Mouse (Mus musculus) kidney, adult 2 months (tissue): ENCODE data around the gene Sqor. TPM values are rescaled to one million over a fixed set of nuclear protein-coding genes. Genes with fewer than 3 reads are reported as not detected.

ENCODE experiments used
- DNase-seq: peaks from one replicate; pipeline ENCODE4 v3.0.0; 2021
- H3K27ac ChIP-seq: fragments of 200-500 bp; 2 replicates; pipeline ENCODE4 v1.5.1; 2012; ENCODE audit warnings: low read depth, low read length, control low read depth, inconsistent platforms; ENCODE audit not compliant: insufficient read depth
- H3K27me3 ChIP-seq: fragments of 200-500 bp; replicated peaks from 2 replicates; pipeline ENCODE4 v1.6.1; 2012; ENCODE audit warnings: mild to moderate bottlenecking, moderate library complexity, low read length, inconsistent platforms; ENCODE audit not compliant: control insufficient read depth, insufficient read depth
- H3K36me3 ChIP-seq: fragments of 200-500 bp; 2 replicates; pipeline ENCODE4 v1.6.1; 2012; ENCODE audit warnings: mild to moderate bottlenecking, moderate library complexity, low read length, inconsistent platforms; ENCODE audit not compliant: control insufficient read depth, insufficient read depth
- H3K4me1 ChIP-seq: fragments of 200-500 bp; 2 replicates; pipeline ENCODE4 v1.6.1; 2011; ENCODE audit warnings: low read length; ENCODE audit not compliant: control insufficient read depth, insufficient read depth
- H3K4me3 ChIP-seq: fragments of 200-500 bp; 2 replicates; pipeline ENCODE4 v1.5.1; 2011; ENCODE audit warnings: mild to moderate bottlenecking, low read depth, low read length, control low read depth; ENCODE audit not compliant: insufficient read depth
- CTCF ChIP-seq: fragments of 200-500 bp; conservative IDR thresholded peaks from 2 replicates; pipeline ENCODE4 v1.5.1; 2011; ENCODE audit warnings: low read depth, mild to moderate bottlenecking, control low read depth, low read length, moderate library complexity, mixed read lengths; ENCODE audit not compliant: insufficient read depth, insufficient read length
- POLR2A ChIP-seq: fragments of 200-500 bp; IDR thresholded peaks from one replicate; pipeline ENCODE4 v1.6.1; 2011; ENCODE audit warnings: low read depth, low read length, control low read depth
- WGBS: fragments of 180-500 bp; shearing (Covaris S2); methylation state at CpG from one replicate; pipeline ENCODE4 v1.1.7; 2018; 5-methylcytosine and 5-hydroxymethylcytosine counted together
- polyA plus RNA-seq: library from polyadenylated mRNA; depleted of rRNA; stranded (reverse); fragments of >200 nt; gene quantifications from 2 replicates; pipeline ENCODE4 v1.2.3, GENCODE M21; 2012; rRNA removed

The Sqor gene
- polyA plus RNA-seq, 1 experiment: 84.5 TPM

DNA sequence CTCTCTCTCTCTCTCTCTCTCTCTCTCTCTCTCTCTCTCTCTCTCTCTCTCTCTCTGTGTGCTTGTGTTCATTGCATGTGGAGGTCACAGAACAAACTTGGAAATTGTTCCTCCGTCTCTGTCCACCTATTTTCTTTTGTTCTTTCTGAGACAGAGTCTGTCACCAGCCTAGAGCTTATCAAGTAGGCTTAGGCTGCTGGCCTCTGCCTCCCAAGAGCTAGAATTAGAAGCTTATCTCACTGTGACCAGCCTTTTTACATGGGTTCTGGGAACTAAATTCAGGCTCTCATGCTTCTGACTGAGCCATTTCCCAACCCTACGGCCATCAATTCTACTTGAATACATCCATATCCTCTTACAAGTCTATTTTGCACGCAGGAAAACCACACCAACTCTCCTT is 90.3 kb downstream of the Sqor start:
- Histone ChIP-seq H3K36me3 (no peaks in the 10 kb centered on the region), H3K4me3 (no peak overlapping the region), H3K4me1 (no peaks in the 10 kb centered on the region), H3K27me3 (no peaks in the 10 kb centered on the region), H3K27ac (no peak overlapping the region)
- TF ChIP-seq CTCF: no peak
- no peak for TF ChIP-seq POLR2A
- DNase-seq: no peak
- 67% methylated on average over 3 of the region's 3 CpGs for WGBS

Other genes with a start within 250 kb of the Sqor start
- 1,128 and 1,147 TPM in 2 replicates for gene Gatm, start 153.9 kb upstream of the Sqor start, polyA plus RNA-seq
- gene AA467197, start 128.3 kb upstream of the Sqor start, polyA plus RNA-seq: 0.19 and 0.24 TPM in 2 replicates
- 5.7 and 6.2 TPM in 2 replicates for gene Slc30a4, start 62.6 kb upstream of the Sqor start, polyA plus RNA-seq
- gene Bloc1s6, start 26.7 kb upstream of the Sqor start, polyA plus RNA-seq: 28.4 and 29.2 TPM in 2 replicates